ENCODE assay signal across 8 mouse cellular contexts in the genomic region with DNA sequence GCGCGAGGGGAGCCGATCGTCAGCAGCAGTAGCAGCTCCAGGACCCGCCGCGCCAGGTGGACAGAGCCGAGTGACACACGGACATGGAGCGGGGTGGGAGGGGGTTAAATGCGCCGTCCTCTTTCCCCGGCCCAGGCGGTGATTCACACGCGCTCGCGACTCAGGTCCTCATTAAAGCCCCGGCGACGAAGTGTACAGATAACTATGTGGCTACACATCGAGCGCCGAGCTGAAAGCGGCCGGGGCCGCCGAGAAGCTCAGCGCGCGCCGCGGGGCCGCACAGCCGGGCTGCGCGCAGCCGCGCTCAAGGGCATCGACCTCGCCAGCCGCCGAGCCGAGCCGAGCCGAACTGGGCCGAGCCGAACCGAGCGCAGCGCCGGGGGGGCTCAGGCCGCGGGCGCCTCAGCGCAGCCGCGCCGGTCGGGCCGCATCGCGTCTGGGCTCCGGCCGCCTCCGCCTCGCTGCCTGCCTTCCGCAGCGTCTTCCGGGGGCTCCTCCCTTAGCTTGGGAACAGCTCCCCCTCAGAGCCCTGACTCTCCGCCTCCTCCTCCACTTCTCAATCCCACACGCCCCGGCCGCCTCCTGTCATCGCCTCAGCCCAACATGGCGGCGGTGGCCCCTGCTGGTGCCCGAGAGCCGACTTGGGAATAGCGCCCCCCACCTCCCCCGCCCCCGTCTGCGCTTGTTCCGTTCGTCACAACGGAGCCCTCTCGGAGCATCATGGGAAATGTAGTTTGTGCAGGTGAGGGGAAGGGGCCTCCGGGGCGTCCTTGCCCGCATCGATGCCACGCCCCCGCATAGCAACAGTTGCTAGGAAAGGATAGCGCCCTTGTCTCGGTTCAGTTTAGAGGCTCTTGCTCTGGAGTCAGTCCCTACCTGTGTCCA. TPM values are rescaled to one million over a fixed set of nuclear protein-coding genes. Genes with fewer than 3 reads are reported as not detected.
DNase-seq lines count a peak whose midpoint lies in the region; ATAC-seq lines count a peak whose summit lies in the region.

TSS of gene Ubl3 (minus strand) at position 603 of the 885 bp plus-strand sequence.

- intact Hi-C loops in gastrocnemius, postnatal 14 days (cut with DNase I; ENCODE audit: low total_unique reads), result loop anchor here (10.0 kb wide), 1 partner anchor 242 kb away; no protein-coding TSS in a partner anchor
- intact Hi-C loops in left cerebral cortex, postnatal 10 days (cut with DNase I), result loop anchor here (5.0 kb wide), 1 partner anchor 155 kb away; no protein-coding TSS in a partner anchor

- peak; percentile 92 for DNase-seq in adipocyte (ENCODE audit: low spot score)
- peak; percentile 100 for DNase-seq in embryo, embryonic 10.5 days (ENCODE audit: low spot score)
- DNase-seq in gastrocnemius, postnatal 14 days, result peak; percentile 91
- DNase-seq in left cerebral cortex, postnatal 10 days (ENCODE audit: extremely low spot score in 1 of 2, low spot score in 2 of 2), result peak; percentile 91 to 96
- peak; percentile 90 for DNase-seq in right cerebral cortex, postnatal 25 days
- DNase-seq in urinary bladder, postnatal 4 days (ENCODE audit: low spot score in 2 of 2), result peak; percentile 93 to 94

- peak; percentile 63 for ATAC-seq in inflammation-experienced regulatory T-cells, adult 6 months
- ATAC-seq in megakaryocyte-erythroid progenitor cell, adult 5-6 weeks (replicated peaks; ENCODE audit: low FRiP score, low TSS enrichment, poor library complexity, severe bottlenecking), result peak; percentile 76

RNA-seq across cellular contexts. Expression of gene Ubl3, which starts in this region (rescaled TPM):
- total RNA-seq in gastrocnemius, postnatal 14 days (2021), result 10 to 100 TPM; 79.5 to 82.3 TPM
- 10 to 100 TPM; 84.6 to 85.6 (median 85.1) TPM for polyA plus RNA-seq in inflammation-experienced regulatory T-cells, adult 6 months (2017; shearing (Covaris generic))
- total RNA-seq in left cerebral cortex, postnatal 10 days (2021), result 100 to 1,000 TPM; 133 to 144 TPM
- total RNA-seq in megakaryocyte-erythroid progenitor cell, adult 5-6 weeks (2014; fragmentation: Nextera tagmentation), result 13.0 and 14.7 TPM in 2 replicates
- 19.3 and 20.6 TPM in 2 replicates for total RNA-seq in megakaryocyte-erythroid progenitor cell, adult 5-6 weeks (2017)

Comparison
In these comparisons a context has a peak if more than half of its experiments do, and no peak if none do; other contexts are left out.
1. Peak in every context shown above with its lines: DNase-seq and ATAC-seq.